In genomic region chr16:89900681-89901080, GRCm38 (mm10) we compare ENCODE assay signal across 21 mouse cellular contexts.
DNase-seq lines count a peak whose midpoint lies in the region; ATAC-seq and TF ChIP-seq lines count a peak whose summit lies in the region.
"Had no signal": no experiment of that assay in that cellular context is flagged by ENCODE, and none has a peak within 500 bp of the region (broad histone marks: within the 10 kb centered on the region; RNA-seq: fewer than 3 reads in every experiment).

No protein-coding gene starts in this region.

- WGBS in kidney, postnatal 0 days, result 23% methylated on average over 8 of the region's 8 CpGs
- WGBS in neural tube, embryonic 12.5 days, result 26% methylated on average over 8 of the region's 8 CpGs

- H3K36me3 ChIP-seq in kidney, postnatal 0 days (ENCODE audit: insufficient read depth, low read length), result 0 out of 2 replicates have a peak, but pooled peaks cover 2% of the 10 kb centered on the region
- peaks cover 4% of the 10 kb centered on the region; the same call in 1 of the 2 replicates for H3K36me3 ChIP-seq in neural tube, embryonic 12.5 days

- peak overlapping the region; percentile 13; the same call in 1 of the 2 replicates for H3K4me2 ChIP-seq in kidney, postnatal 0 days (ENCODE audit: low read length)
- H3K4me2 ChIP-seq in neural tube, embryonic 12.5 days (replicated peaks), result no peak overlapping the region
- H3K4me2 ChIP-seq: forebrain, embryonic 12.5 days; heart, embryonic 11.5 days; kidney, embryonic 15.5 days; limb, embryonic 12.5 days had no signal

- DNase-seq in embryo, embryonic 10.5 days (ENCODE audit: low spot score), result peak; percentile 57
- DNase-seq in embryo, embryonic 10 days (ENCODE audit: low spot score), result no peak
- peak; percentile 57 for DNase-seq in kidney, postnatal 0 days (ENCODE audit: low spot score)
- no peak for DNase-seq in kidney, adult 18-20 months
- no peak for DNase-seq in neural tube, embryonic 10.5 days (ENCODE audit: extremely low spot score, low spot score)
- DNase-seq in lung, postnatal 10 days, result no peak
- DNase-seq in lung, postnatal 14 days, result no peak
- DNase-seq: adrenal gland, postnatal 10 days; cerebellum, postnatal 10 days; heart, postnatal 10 days; midbrain, embryonic 14.5 days; right cerebral cortex, adult 18-20 months had no signal

- H3K27me3 ChIP-seq in kidney, postnatal 0 days (ENCODE audit: insufficient read depth, low read length), result no peaks in the 10 kb centered on the region
- no peaks in the 10 kb centered on the region for H3K27me3 ChIP-seq in neural tube, embryonic 12.5 days (replicated peaks)
- H3K27me3 ChIP-seq: forebrain, embryonic 12.5 days; kidney, embryonic 15.5 days; limb, embryonic 12.5 days; Patski had no signal

- TF ChIP-seq CTCF in kidney, postnatal 0 days (IDR thresholded peaks at IDR 0.05; ENCODE audit: low read depth), result no peak

- no peak overlapping the region for H3K9ac ChIP-seq in kidney, postnatal 0 days (ENCODE audit: low read depth, low read length)
- H3K9ac ChIP-seq in neural tube, embryonic 12.5 days, result no peak overlapping the region
- H3K9ac ChIP-seq: forebrain, embryonic 12.5 days; kidney, embryonic 15.5 days; limb, embryonic 12.5 days; liver, embryonic 14.5 days had no signal

- H3K9me3 ChIP-seq in kidney, postnatal 0 days (replicated peaks; ENCODE audit: low read length), result no peaks in the 10 kb centered on the region
- H3K9me3 ChIP-seq in neural tube, embryonic 12.5 days, result no peaks in the 10 kb centered on the region
- H3K9me3 ChIP-seq: embryonic facial prominence, embryonic 10.5 days; forebrain, embryonic 12.5 days; kidney, embryonic 15.5 days; limb, embryonic 12.5 days had no signal

- H3K4me3 ChIP-seq in kidney, postnatal 0 days (replicated peaks; ENCODE audit: low read depth, low read length), result no peak overlapping the region
- no peak overlapping the region for H3K4me3 ChIP-seq in neural tube, embryonic 12.5 days
- H3K4me3 ChIP-seq: embryonic facial prominence, embryonic 10.5 days; forebrain, embryonic 12.5 days; kidney, embryonic 15.5 days; limb, embryonic 12.5 days; myocyte had no signal

- no peak for ATAC-seq in kidney, postnatal 0 days (replicated peaks; ENCODE audit: low FRiP score, low read depth)
- peak; percentile 31; the same call in 1 of the 2 replicates for ATAC-seq in neural tube, embryonic 12.5 days (ENCODE audit: low FRiP score, low read depth)
- ATAC-seq: Patski had no signal

- 0 out of 2 replicates have a peak, but pooled peaks cover 6% of the 10 kb centered on the region for H3K4me1 ChIP-seq in kidney, postnatal 0 days (replicated peaks; ENCODE audit: insufficient read depth, low read length)
- peaks cover 14% of the 10 kb centered on the region for H3K4me1 ChIP-seq in neural tube, embryonic 12.5 days
- H3K4me1 ChIP-seq: forebrain, embryonic 12.5 days had no signal

- H3K27ac ChIP-seq in kidney, postnatal 0 days, result no peak overlapping the region
- no peak overlapping the region for H3K27ac ChIP-seq in neural tube, embryonic 12.5 days
- H3K27ac ChIP-seq: embryonic facial prominence, embryonic 10.5 days; forebrain, embryonic 12.5 days; kidney, embryonic 15.5 days; limb, embryonic 12.5 days; liver, embryonic 14.5 days had no signal

Comparison
In these comparisons a context has a peak if more than half of its experiments do, and no peak if none do; other contexts are left out.
1. DNase-seq: peak in embryo, embryonic 10.5 days (single experiment) and kidney, postnatal 0 days (single experiment); none in embryo, embryonic 10 days (single experiment), kidney, adult 18-20 months (single experiment), neural tube, embryonic 10.5 days (single experiment), lung, postnatal 10 days (single experiment) and lung, postnatal 14 days (single experiment).